Mouse (Mus musculus) stomach, postnatal 0 days (tissue): ENCODE measurements around the gene Dock1.

Experiments
- CTCF ChIP-seq: IDR thresholded peaks from 2 replicates; pipeline ENCODE4 v1.5.1; 2016; ENCODE audit warnings: antibody characterized with exemption, low read depth, mild to moderate bottlenecking, moderate library complexity
- EP300 ChIP-seq: optimal IDR thresholded peaks from 2 replicates; pipeline ENCODE3; 2016; ENCODE audit warnings: antibody characterized with exemption

DNA sequence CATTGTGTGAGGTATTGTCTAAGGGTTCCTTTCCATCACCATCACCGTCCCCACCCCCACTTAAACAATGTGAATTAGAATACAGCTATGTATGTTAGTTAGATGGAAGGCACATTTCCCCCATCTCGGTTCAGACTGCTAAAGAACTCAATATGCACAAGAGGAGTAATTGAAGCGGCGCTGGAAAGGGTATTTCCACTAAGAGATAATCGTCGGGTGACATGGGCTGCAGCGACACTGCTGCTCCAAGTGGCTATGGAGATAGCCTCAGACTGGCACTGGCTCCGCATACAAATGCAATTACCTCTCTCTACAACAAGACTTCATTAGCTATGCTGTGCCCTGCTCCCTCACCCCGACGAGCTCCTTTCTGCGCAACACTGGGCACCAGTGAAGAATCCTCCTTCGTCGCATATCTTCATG, 222.0 kb downstream of the Dock1 start:
- TF ChIP-seq EP300 (no peak), CTCF (no peak)
